Mouse (Mus musculus) forebrain, embryonic 12.5 days (tissue): Measurements from ENCODE around the gene Nop10. TPM values are rescaled to one million over a fixed set of nuclear protein-coding genes. Genes with fewer than 3 reads are reported as not detected.
A peak's percentile ranks its signal among the peaks of the same experiment; 100 is the strongest.
"Not testable (repeated sequence)": the region's sequence is repeated elsewhere in the genome, so short reads cannot be mapped to it uniquely, and the experiment has no call there.

Source experiments
- ATAC-seq: fragments of 200-750 bp; cut with Nextera tagmentation; 2 replicates; pipeline ENCODE4 v1.8.0; 2017; ENCODE audit warnings: moderate TSS enrichment; ENCODE audit not compliant: low FRiP score
- H3K27ac ChIP-seq: fragments of 300-500 bp; sonication (generic); 2 replicates; pipeline ENCODE4 v1.5.1; 2016; ENCODE audit warnings: mild to moderate bottlenecking
- H3K27me3 ChIP-seq: fragments of 300-500 bp; sonication (generic); 2 replicates; pipeline ENCODE4 v1.6.1; 2016; ENCODE audit warnings: mild to moderate bottlenecking
- H3K36me3 ChIP-seq: fragments of 300-500 bp; sonication (generic); replicated peaks from 2 replicates; pipeline ENCODE4 v1.6.1; 2016; ENCODE audit warnings: mild to moderate bottlenecking
- H3K4me1 ChIP-seq: fragments of 300-500 bp; sonication (generic); 2 replicates; pipeline ENCODE4 v1.6.1; 2016
- H3K4me2 ChIP-seq: fragments of 300-500 bp; sonication (generic); 2 replicates; pipeline ENCODE4 v1.6.1; 2016; ENCODE audit warnings: mild to moderate bottlenecking, moderate library complexity
- H3K4me3 ChIP-seq: fragments of 300-500 bp; sonication (generic); replicated peaks from 2 replicates; pipeline ENCODE4 v1.5.1; 2016; ENCODE audit warnings: mild to moderate bottlenecking
- H3K9ac ChIP-seq: fragments of 300-500 bp; sonication (generic); 2 replicates; pipeline ENCODE4 v1.6.1; 2016; ENCODE audit warnings: mild to moderate bottlenecking
- H3K9me3 ChIP-seq: fragments of 300-500 bp; sonication (generic); 2 replicates; pipeline ENCODE4 v1.6.1; 2016
- WGBS: fragments of 180-500 bp; shearing (Covaris S2); methylation state at CpG from one replicate; pipeline ENCODE4 v1.1.7; 2016; 5-methylcytosine and 5-hydroxymethylcytosine counted together
- polyA plus RNA-seq: library from polyadenylated mRNA; unstranded; fragments of >200 nt; fragmentation: Nextera tagmentation; extraction: Ambion mirVana; gene quantifications from 2 replicates; pipeline ENCODE4 v1.2.1, GENCODE M21; 2016

The Nop10 gene
- polyA plus RNA-seq, 1 experiment from 2014 or later = 157 TPM

DNA sequence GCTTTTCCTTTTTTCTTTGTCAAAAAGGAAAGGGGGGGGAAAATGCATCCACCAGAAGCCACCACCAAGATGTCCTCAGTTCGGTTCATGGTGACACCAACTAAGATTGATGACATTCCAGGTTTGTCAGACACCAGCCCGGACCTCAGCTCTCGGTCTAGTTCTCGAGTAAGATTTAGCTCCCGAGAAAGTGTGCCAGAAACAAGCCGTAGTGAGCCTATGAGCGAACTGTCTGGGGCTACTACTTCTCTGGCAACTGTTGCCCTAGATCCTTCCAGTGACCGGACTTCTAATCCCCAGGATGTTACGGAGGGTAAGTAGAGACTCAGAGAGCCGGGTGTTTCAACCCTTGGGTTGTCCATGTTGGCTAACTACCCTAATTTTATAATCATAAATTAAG is 5.1 kb downstream of the Nop10 start:
- ATAC-seq = no peak
- Histone ChIP-seq H3K4me3 (peak overlapping the region; percentile 68), H3K27me3 (no peaks in the 10 kb centered on the region), H3K9ac (peak overlapping the region; percentile 71), H3K36me3 (no peaks in the 10 kb centered on the region), H3K9me3 (no peaks in the 10 kb centered on the region), H3K4me2 (peak overlapping the region; percentile 92), H3K27ac (no peak overlapping the region), H3K4me1 (peaks cover 42% of the 10 kb centered on the region)
- WGBS = 68% methylated on average over 10 of the region's 10 CpGs

- H3K36me3 ChIP-seq = no peaks in the 10 kb centered on the region
- H3K9ac ChIP-seq = no peak overlapping the region
- peak overlapping the region; percentile 92 for H3K4me2 ChIP-seq
- H3K27ac ChIP-seq = no peak overlapping the region
- peaks cover 37% of the 10 kb centered on the region for H3K4me1 ChIP-seq
- ATAC-seq = no peak
- H3K27me3 ChIP-seq = no peaks in the 10 kb centered on the region
- H3K4me3 ChIP-seq = no peak overlapping the region
- H3K9me3 ChIP-seq = no peaks in the 10 kb centered on the region
- 86% methylated on average over 8 of the region's 8 CpGs for WGBS
These were observed 6.0 kb downstream of the Nop10 start for GRCm38 (mm10) chr2:112267547-112268269.

GRCm38 (mm10) chr2:112270011-112270410 is 8.3 kb downstream of the Nop10 start:
- no peak for ATAC-seq
- no peak overlapping the region for H3K4me2 ChIP-seq

DNA sequence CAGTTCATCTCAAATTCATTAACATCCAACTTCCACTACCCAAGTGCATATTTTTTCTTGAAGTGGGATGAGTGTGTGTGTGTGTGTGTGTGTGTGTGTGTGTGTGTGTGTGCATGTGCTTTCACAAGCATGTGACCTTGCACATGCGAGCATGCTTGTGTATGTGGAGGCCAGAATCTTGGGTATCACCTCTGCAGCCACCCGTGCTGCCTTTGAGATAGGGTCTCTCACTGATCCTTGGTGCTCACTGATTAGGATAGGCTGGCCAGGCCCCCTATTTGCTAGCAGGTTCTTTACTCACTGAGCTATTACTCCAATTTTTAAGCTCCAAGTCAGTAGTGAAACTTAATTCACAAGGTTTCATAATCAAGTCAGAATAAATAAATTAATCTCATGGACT is 11.2 kb downstream of the Nop10 start:
- no peak overlapping the region for H3K4me2 ChIP-seq
- 79% methylated on average over 2 of the region's 2 CpGs for WGBS
- H3K9ac ChIP-seq = no peak overlapping the region
- no peak overlapping the region for H3K27ac ChIP-seq
- no peak overlapping the region for H3K4me3 ChIP-seq
- ATAC-seq = no peak
- no peaks in the 10 kb centered on the region for H3K9me3 ChIP-seq
- H3K36me3 ChIP-seq = no peaks in the 10 kb centered on the region
- H3K27me3 ChIP-seq = no peaks in the 10 kb centered on the region
- H3K4me1 ChIP-seq = peaks cover 10% of the 10 kb centered on the region

More at GRCm38 (mm10) chr2:112270011-112270410, 8.3 kb downstream of the Nop10 start:
- no peaks in the 10 kb centered on the region for H3K36me3 ChIP-seq
- H3K4me3 ChIP-seq = no peak overlapping the region
- no peaks in the 10 kb centered on the region for H3K9me3 ChIP-seq
- no peaks in the 10 kb centered on the region for H3K27me3 ChIP-seq
- no peak overlapping the region for H3K27ac ChIP-seq
- WGBS = 88% methylated on average over 2 of the region's 2 CpGs
- H3K4me1 ChIP-seq = peaks cover 28% of the 10 kb centered on the region
- H3K9ac ChIP-seq = no peak overlapping the region

GRCm38 (mm10) chr2:112273474-112273873 is 11.7 kb downstream of the Nop10 start:
- ATAC-seq = no peak
- no peaks in the 10 kb centered on the region for H3K36me3 ChIP-seq
- H3K9me3 ChIP-seq = no peaks in the 10 kb centered on the region
- WGBS = 90% methylated on average over 6 of the region's 6 CpGs
- H3K4me3 ChIP-seq = no peak overlapping the region
- no peak overlapping the region for H3K9ac ChIP-seq
- H3K4me1 ChIP-seq = peaks cover 6% of the 10 kb centered on the region; the same call in 1 of the 2 replicates
- H3K4me2 ChIP-seq = no peak overlapping the region
- no peaks in the 10 kb centered on the region for H3K27me3 ChIP-seq
- no peak overlapping the region for H3K27ac ChIP-seq

GRCm38 (mm10) chr2:112276870-112277269 is 15.1 kb downstream of the Nop10 start:
- ATAC-seq = no peak
- Histone ChIP-seq H3K9me3 (no peaks in the 10 kb centered on the region), H3K4me3 (no peak overlapping the region), H3K36me3 (no peaks in the 10 kb centered on the region), H3K9ac (no peak overlapping the region), H3K4me2 (no peak overlapping the region), H3K27ac (no peak overlapping the region), H3K4me1 (no peaks in the 10 kb centered on the region), H3K27me3 (no peaks in the 10 kb centered on the region)
- 92% methylated on average over 3 of the region's 3 CpGs for WGBS

DNA sequence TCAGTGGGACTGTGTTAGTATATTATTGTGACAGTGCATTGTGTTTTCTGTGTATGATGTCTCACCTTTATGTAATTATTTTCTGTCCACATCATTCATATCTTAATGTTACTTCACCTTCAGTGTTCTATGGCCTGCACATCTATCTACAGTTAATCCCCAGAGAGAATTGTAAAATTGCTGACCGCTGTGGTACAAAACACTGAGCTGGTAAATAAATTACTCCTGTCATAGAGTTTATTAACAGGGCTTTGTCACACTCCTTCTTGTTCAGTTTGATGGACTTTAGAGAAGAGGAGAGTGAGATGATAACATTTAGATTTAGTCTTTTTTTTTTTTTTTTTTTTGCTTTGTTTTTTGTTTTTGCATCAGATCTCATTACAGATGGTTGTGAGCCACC is 21.1 kb downstream of the Nop10 start:
- Histone ChIP-seq H3K27ac (no peak overlapping the region), H3K4me3 (no peak overlapping the region), H3K9me3 (no peaks in the 10 kb centered on the region), H3K9ac (no peak overlapping the region), H3K27me3 (no peaks in the 10 kb centered on the region), H3K4me2 (no peak overlapping the region), H3K36me3 (no peaks in the 10 kb centered on the region), H3K4me1 (peaks cover 8% of the 10 kb centered on the region)
- ATAC-seq = no peak
- WGBS = 91% methylated on average over 1 of the region's 1 CpGs

DNA sequence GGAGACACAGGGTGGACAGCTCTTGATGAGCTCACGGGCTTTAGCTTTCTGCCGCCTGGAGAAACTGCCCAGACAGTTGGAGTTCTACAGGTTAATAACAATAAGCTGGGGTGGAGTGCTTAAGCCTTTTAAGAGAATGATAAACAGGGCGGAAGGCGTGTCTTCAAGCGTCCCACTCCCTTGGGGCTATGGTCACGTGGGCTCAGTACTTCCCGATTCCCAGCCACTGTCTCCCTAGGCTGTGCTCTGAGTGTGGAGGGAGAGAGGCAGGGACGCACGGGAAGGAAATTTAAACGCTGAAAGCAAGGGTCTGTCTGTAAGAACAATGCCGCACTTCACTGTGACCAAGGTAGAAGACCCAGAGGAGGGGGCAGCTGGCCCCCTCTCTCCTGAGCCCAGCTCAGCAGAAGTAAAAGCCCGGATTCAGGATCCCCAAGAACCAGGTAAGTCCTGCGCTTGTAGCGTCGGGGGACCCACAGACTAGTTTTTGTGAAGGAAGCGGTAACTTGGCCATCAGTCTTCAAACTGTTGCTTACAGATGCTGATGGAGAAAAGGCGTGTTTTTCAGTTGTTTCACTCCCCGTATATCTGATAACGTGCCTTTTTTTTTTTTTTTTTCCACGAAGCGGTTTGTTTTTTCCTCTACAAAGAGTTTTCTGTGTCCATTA is 22.8 kb downstream of the Nop10 start:
- H3K27me3 ChIP-seq = no peaks in the 10 kb centered on the region
- H3K9me3 ChIP-seq = no peaks in the 10 kb centered on the region
- peaks cover 8% of the 10 kb centered on the region for H3K4me1 ChIP-seq
- H3K27ac ChIP-seq = peak overlapping the region; percentile 9; the same call in 1 of the 2 replicates
- H3K9ac ChIP-seq = peak overlapping the region; percentile 60
- peak overlapping the region; percentile 83 for H3K4me2 ChIP-seq
- 2% methylated on average over 21 of the region's 21 CpGs for WGBS
- peak; percentile 90 for ATAC-seq
- H3K36me3 ChIP-seq = no peaks in the 10 kb centered on the region
- H3K4me3 ChIP-seq = peak overlapping the region; percentile 48

- H3K9ac ChIP-seq = no peak overlapping the region
- 57% methylated on average over 6 of the region's 6 CpGs for WGBS
- no peak overlapping the region for H3K27ac ChIP-seq
These were observed 23.3 kb downstream of the Nop10 start for GRCm38 (mm10) chr2:112285031-112285390.

GRCm38 (mm10) chr2:112286062-112286461 is 24.3 kb downstream of the Nop10 start:
- H3K4me3 ChIP-seq, H3K9me3 ChIP-seq, H3K4me2 ChIP-seq, ATAC-seq, H3K27me3 ChIP-seq, H3K9ac ChIP-seq, H3K27ac ChIP-seq, H3K4me1 ChIP-seq, H3K36me3 ChIP-seq: not testable (repeated sequence)
- WGBS = 100% methylated on average over 1 of the region's 1 CpGs

More at GRCm38 (mm10) chr2:112285031-112285390, 23.3 kb downstream of the Nop10 start:
- Histone ChIP-seq H3K4me2 (peak overlapping the region; percentile 83), H3K27me3 (no peaks in the 10 kb centered on the region), H3K4me1 (peaks cover 8% of the 10 kb centered on the region), H3K9me3 (no peaks in the 10 kb centered on the region), H3K4me3 (peak overlapping the region; percentile 48), H3K36me3 (no peaks in the 10 kb centered on the region)
- ATAC-seq = no peak

DNA sequence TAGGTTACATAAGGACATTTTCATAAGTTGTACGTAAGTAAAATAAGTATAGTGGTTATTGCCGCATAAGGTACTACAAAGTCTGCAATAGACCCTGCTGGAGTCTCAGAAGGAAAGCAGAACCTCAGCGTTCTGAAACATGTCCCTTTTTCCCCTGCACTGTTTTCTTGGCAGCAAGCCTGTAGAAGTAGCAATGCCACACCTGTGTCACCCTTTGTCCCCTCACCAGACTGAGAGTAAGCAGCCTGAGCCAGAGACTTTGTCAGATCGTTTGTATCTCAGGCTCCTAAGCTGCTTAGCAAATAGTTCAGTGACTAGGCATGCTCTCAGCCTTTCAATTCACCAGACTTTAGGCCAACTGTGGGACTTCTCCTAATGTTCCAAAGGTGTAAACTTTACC is 25.3 kb downstream of the Nop10 start:
- Histone ChIP-seq H3K27ac (no peak overlapping the region), H3K4me1 (peaks cover 8% of the 10 kb centered on the region), H3K4me2 (no peak overlapping the region), H3K9ac (no peak overlapping the region), H3K36me3 (no peaks in the 10 kb centered on the region), H3K4me3 (no peak overlapping the region), H3K9me3 (no peaks in the 10 kb centered on the region), H3K27me3 (no peaks in the 10 kb centered on the region)
- WGBS = 65% methylated on average over 4 of the region's 4 CpGs
- ATAC-seq = no peak

- H3K36me3 ChIP-seq = no peaks in the 10 kb centered on the region
- no peaks in the 10 kb centered on the region for H3K9me3 ChIP-seq
- no peak overlapping the region for H3K4me2 ChIP-seq
- H3K4me3 ChIP-seq = no peak overlapping the region
- no peak overlapping the region for H3K9ac ChIP-seq
- no peak overlapping the region for H3K27ac ChIP-seq
- peaks cover 2% of the 10 kb centered on the region for H3K4me1 ChIP-seq
- WGBS = 94% methylated on average over 3 of the region's 3 CpGs
- no peak for ATAC-seq
- H3K27me3 ChIP-seq = no peaks in the 10 kb centered on the region
These were observed 27.8 kb downstream of the Nop10 start for GRCm38 (mm10) chr2:112289507-112289906.

DNA sequence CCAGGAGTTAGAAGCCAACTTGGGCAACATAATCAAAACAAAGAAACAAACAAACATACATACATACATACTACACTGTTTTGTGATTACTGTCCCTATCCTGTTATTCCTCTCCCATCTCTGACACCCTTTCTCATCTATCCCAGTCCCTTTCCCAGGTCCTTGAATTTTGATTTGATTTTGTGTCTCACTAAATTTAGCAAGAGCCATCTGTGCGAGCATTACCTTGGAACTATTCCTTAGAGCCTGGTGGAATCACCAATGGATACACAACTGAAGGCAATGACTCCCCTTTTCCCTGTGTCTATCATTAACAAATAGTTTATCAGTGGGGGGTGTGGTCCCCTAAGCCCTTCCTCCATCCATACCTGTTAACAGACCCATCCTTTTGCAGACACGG is 31.1 kb downstream of the Nop10 start:
- 92% methylated on average over 2 of the region's 2 CpGs for WGBS
- no peaks in the 10 kb centered on the region for H3K36me3 ChIP-seq
- H3K4me1 ChIP-seq = no peaks in the 10 kb centered on the region
- no peaks in the 10 kb centered on the region for H3K9me3 ChIP-seq
- no peak for ATAC-seq
- no peak overlapping the region for H3K4me3 ChIP-seq
- no peak overlapping the region for H3K9ac ChIP-seq
- no peak overlapping the region for H3K27ac ChIP-seq
- H3K27me3 ChIP-seq = no peaks in the 10 kb centered on the region
- H3K4me2 ChIP-seq = no peak overlapping the region
